Mouse (Mus musculus): ENCODE results near the gene Chrne.
A peak's percentile ranks its signal among the peaks of the same experiment; 100 is the strongest.
"Not testable (repeated sequence)": the region's sequence is repeated elsewhere in the genome, so short reads cannot be mapped to it uniquely, and the experiment has no call there.

Chrne gene

GRCm38 (mm10) chr11:70586261-70586660 is 32.8 kb downstream of the Chrne start:
- DNase-seq (ENCODE audit: low read depth in 2 of 2, low spot score in 2 of 2) = no peak

GRCm38 (mm10) chr11:70585457-70585856 is 33.6 kb downstream of the Chrne start:
- DNase-seq (ENCODE audit: low read depth in 2 of 2, low spot score in 2 of 2) = no peak

GRCm38 (mm10) chr11:70583775-70584174 is 35.2 kb downstream of the Chrne start:
- no peak for DNase-seq (ENCODE audit: low read depth in 2 of 2, low spot score in 2 of 2)

- no peak for DNase-seq (ENCODE audit: low read depth in 2 of 2, low spot score in 2 of 2)
These were observed 35.8 kb downstream of the Chrne start for GRCm38 (mm10) chr11:70583022-70583714.

- DNase-seq (ENCODE audit: low read depth in 2 of 2, low spot score in 2 of 2) = no peak
These were observed 36.8 kb downstream of the Chrne start for GRCm38 (mm10) chr11:70582196-70582595.

- peak; percentile 25 to 32 for DNase-seq (ENCODE audit: low read depth in 2 of 2, low spot score in 2 of 2)
These were observed 38.1 kb downstream of the Chrne start for GRCm38 (mm10) chr11:70580921-70581320.

- no peak for DNase-seq (ENCODE audit: low read depth in 2 of 2, low spot score in 2 of 2)
These were observed 38.7 kb downstream of the Chrne start for GRCm38 (mm10) chr11:70580358-70580720.

GRCm38 (mm10) chr11:70579710-70580357 is 39.2 kb downstream of the Chrne start:
- peak; percentile 11 to 15 for DNase-seq (ENCODE audit: low read depth in 2 of 2, low spot score in 2 of 2)

GRCm38 (mm10) chr11:70578962-70579361 is 40.1 kb downstream of the Chrne start:
- DNase-seq (ENCODE audit: low read depth in 2 of 2, low spot score in 2 of 2) = no peak

- no peak for DNase-seq (ENCODE audit: low read depth in 2 of 2, low spot score in 2 of 2)
These were observed 41.8 kb downstream of the Chrne start for GRCm38 (mm10) chr11:70577201-70577600.

- no peak for DNase-seq (ENCODE audit: low read depth in 2 of 2, low spot score in 2 of 2)
These were observed 45.1 kb downstream of the Chrne start for GRCm38 (mm10) chr11:70573872-70574271.

- DNase-seq (ENCODE audit: low read depth in 2 of 2, low spot score in 2 of 2) = no peak
These were observed 46.6 kb downstream of the Chrne start for GRCm38 (mm10) chr11:70572348-70572902.

- DNase-seq (ENCODE audit: low read depth in 2 of 2, low spot score in 2 of 2) = no peak
These were observed 47.4 kb downstream of the Chrne start for GRCm38 (mm10) chr11:70571641-70572040.

- DNase-seq (ENCODE audit: low read depth in 2 of 2, low spot score in 2 of 2) = not testable (repeated sequence)
These were observed 48.4 kb downstream of the Chrne start for GRCm38 (mm10) chr11:70570614-70571013.

GRCm38 (mm10) chr11:70566586-70566985 is 52.4 kb downstream of the Chrne start:
- no peak for DNase-seq (ENCODE audit: low read depth in 2 of 2, low spot score in 2 of 2)
